Mouse (Mus musculus): ENCODE results near the gene Rnd1.

The Rnd1 gene

GRCm38 (mm10) chr15:98635291-98635841 is 41.9 kb downstream of the Rnd1 start:
- no peak for DNase-seq

- peak; percentile 73 for DNase-seq
These were observed 42.6 kb downstream of the Rnd1 start for GRCm38 (mm10) chr15:98634541-98635081.

- DNase-seq: no peak
These were observed 43.3 kb downstream of the Rnd1 start for GRCm38 (mm10) chr15:98633822-98634470.

GRCm38 (mm10) chr15:98632921-98633320 is 44.3 kb downstream of the Rnd1 start:
- DNase-seq: no peak

- DNase-seq: no peak
These were observed 45.0 kb downstream of the Rnd1 start for GRCm38 (mm10) chr15:98632107-98632744.

- peak; percentile 68 for DNase-seq
These were observed 45.8 kb downstream of the Rnd1 start for GRCm38 (mm10) chr15:98631493-98631892.

GRCm38 (mm10) chr15:98630540-98630939 is 46.7 kb downstream of the Rnd1 start, which contains the start of gene Cacnb3:
Cacnb3 (plus strand) TSS chr15:98630840.
- DNase-seq: no peak

- no peak for DNase-seq
These were observed 47.8 kb downstream of the Rnd1 start for GRCm38 (mm10) chr15:98629464-98629863.

GRCm38 (mm10) chr15:98628589-98629254 is 48.5 kb downstream of the Rnd1 start:
- no peak for DNase-seq

- no peak for DNase-seq
These were observed 50.6 kb downstream of the Rnd1 start for GRCm38 (mm10) chr15:98626487-98627212.

GRCm38 (mm10) chr15:98626078-98626477 is 51.2 kb downstream of the Rnd1 start:
- no peak for DNase-seq

- DNase-seq: no peak
These were observed 53.9 kb downstream of the Rnd1 start for GRCm38 (mm10) chr15:98623361-98623821.

GRCm38 (mm10) chr15:98622721-98623120 is 54.5 kb downstream of the Rnd1 start:
- DNase-seq: no peak

- DNase-seq: no peak
These were observed 55.1 kb downstream of the Rnd1 start for GRCm38 (mm10) chr15:98622199-98622598.

- peak; percentile 69 for DNase-seq
These were observed 60.1 kb downstream of the Rnd1 start for GRCm38 (mm10) chr15:98617176-98617537.

- DNase-seq: no peak
These were observed 60.7 kb downstream of the Rnd1 start for GRCm38 (mm10) chr15:98616362-98617175.

GRCm38 (mm10) chr15:98615751-98616150 is 61.5 kb downstream of the Rnd1 start:
- DNase-seq: no peak

GRCm38 (mm10) chr15:98614971-98615370 is 62.3 kb downstream of the Rnd1 start:
- DNase-seq: no peak

GRCm38 (mm10) chr15:98614551-98614950 is 62.7 kb downstream of the Rnd1 start:
- DNase-seq: no peak
